Mouse (Mus musculus): ENCODE data around the gene Anks1b. TPM values are rescaled to one million over a fixed set of nuclear protein-coding genes. Genes with fewer than 3 reads are reported as not detected.

Gene Anks1b
- polyA plus RNA-seq, 1 experiment from 2014 or later = 1.9 TPM

- 87% methylated on average over 4 of the region's 4 CpGs for WGBS
- H3K27me3 ChIP-seq (replicated peaks; ENCODE audit: control insufficient read depth, insufficient read depth, low read length) = no peaks in the 10 kb centered on the region
- no peak overlapping the region for H3K27ac ChIP-seq (ENCODE audit: low read depth, low read length)
- no peak overlapping the region for H3K4me3 ChIP-seq (ENCODE audit: low read depth, low read length)
- no peak for ATAC-seq
- H3K36me3 ChIP-seq (ENCODE audit: control insufficient read depth, insufficient read depth) = no peaks in the 10 kb centered on the region
- no peak overlapping the region for H3K4me2 ChIP-seq (replicated peaks; ENCODE audit: low read depth)
- no peaks in the 10 kb centered on the region for H3K9me3 ChIP-seq (ENCODE audit: control insufficient read depth)
- H3K4me1 ChIP-seq (replicated peaks; ENCODE audit: control insufficient read depth, insufficient read depth, low read length) = no peaks in the 10 kb centered on the region
- no peak overlapping the region for H3K9ac ChIP-seq (ENCODE audit: low read depth, low read length)
- TF ChIP-seq CTCF (IDR thresholded peaks at IDR 0.05; ENCODE audit: low read depth) = no peak
Observed at GRCm38 (mm10) chr10:90494981-90495516, 621.7 kb downstream of the Anks1b start.

GRCm38 (mm10) chr10:90507561-90507960 lies 634.3 kb downstream of the Anks1b start:
- WGBS = 51% methylated on average over 1 of the region's 1 CpGs
- no peak for ATAC-seq
- no peaks in the 10 kb centered on the region for H3K9me3 ChIP-seq (ENCODE audit: control insufficient read depth)
- H3K27me3 ChIP-seq (replicated peaks; ENCODE audit: control insufficient read depth, insufficient read depth, low read length) = no peaks in the 10 kb centered on the region
- no peaks in the 10 kb centered on the region for H3K36me3 ChIP-seq (ENCODE audit: control insufficient read depth, insufficient read depth)
- no peak overlapping the region for H3K4me3 ChIP-seq (ENCODE audit: low read depth, low read length)
- no peak overlapping the region for H3K9ac ChIP-seq (ENCODE audit: low read depth, low read length)
- no peaks in the 10 kb centered on the region for H3K4me1 ChIP-seq (replicated peaks; ENCODE audit: control insufficient read depth, insufficient read depth, low read length)
- no peak overlapping the region for H3K4me2 ChIP-seq (replicated peaks; ENCODE audit: low read depth)
- no peak overlapping the region for H3K27ac ChIP-seq (ENCODE audit: low read depth, low read length)
- no peak for TF ChIP-seq CTCF (IDR thresholded peaks at IDR 0.05; ENCODE audit: low read depth)

- Histone ChIP-seq H3K9ac (ENCODE audit: low read depth, low read length) (no peak overlapping the region), H3K27ac (ENCODE audit: low read depth, low read length) (no peak overlapping the region), H3K27me3 (replicated peaks; ENCODE audit: control insufficient read depth, insufficient read depth, low read length) (no peaks in the 10 kb centered on the region), H3K4me3 (ENCODE audit: low read depth, low read length) (no peak overlapping the region), H3K4me2 (replicated peaks; ENCODE audit: low read depth) (no peak overlapping the region), H3K9me3 (ENCODE audit: control insufficient read depth) (no peaks in the 10 kb centered on the region), H3K4me1 (replicated peaks; ENCODE audit: control insufficient read depth, insufficient read depth, low read length) (no peaks in the 10 kb centered on the region), H3K36me3 (ENCODE audit: control insufficient read depth, insufficient read depth) (no peaks in the 10 kb centered on the region)
- WGBS = 88% methylated on average over 9 of the region's 9 CpGs
- ATAC-seq = no peak
- TF ChIP-seq CTCF (IDR thresholded peaks at IDR 0.05; ENCODE audit: low read depth) = no peak
Observed at GRCm38 (mm10) chr10:90512801-90513200, 639.5 kb downstream of the Anks1b start.

- Histone ChIP-seq H3K4me1 (replicated peaks; ENCODE audit: control insufficient read depth, insufficient read depth, low read length) (no peaks in the 10 kb centered on the region), H3K4me2 (replicated peaks; ENCODE audit: low read depth) (no peak overlapping the region), H3K27me3 (replicated peaks; ENCODE audit: control insufficient read depth, insufficient read depth, low read length) (no peaks in the 10 kb centered on the region), H3K4me3 (ENCODE audit: low read depth, low read length) (no peak overlapping the region), H3K27ac (ENCODE audit: low read depth, low read length) (no peak overlapping the region), H3K9ac (ENCODE audit: low read depth, low read length) (no peak overlapping the region), H3K9me3 (ENCODE audit: control insufficient read depth) (no peaks in the 10 kb centered on the region), H3K36me3 (ENCODE audit: control insufficient read depth, insufficient read depth) (no peaks in the 10 kb centered on the region)
- TF ChIP-seq CTCF (IDR thresholded peaks at IDR 0.05; ENCODE audit: low read depth) = no peak
- no peak for ATAC-seq
- WGBS = 71% methylated on average over 1 of the region's 1 CpGs
Observed at GRCm38 (mm10) chr10:90531813-90532212, 658.5 kb downstream of the Anks1b start.

- Histone ChIP-seq H3K9ac (ENCODE audit: low read depth, low read length) (no peak overlapping the region), H3K4me3 (ENCODE audit: low read depth, low read length) (no peak overlapping the region), H3K27me3 (replicated peaks; ENCODE audit: control insufficient read depth, insufficient read depth, low read length) (no peaks in the 10 kb centered on the region), H3K4me2 (replicated peaks; ENCODE audit: low read depth) (no peak overlapping the region), H3K9me3 (ENCODE audit: control insufficient read depth) (no peaks in the 10 kb centered on the region), H3K4me1 (replicated peaks; ENCODE audit: control insufficient read depth, insufficient read depth, low read length) (no peaks in the 10 kb centered on the region), H3K27ac (ENCODE audit: low read depth, low read length) (no peak overlapping the region), H3K36me3 (ENCODE audit: control insufficient read depth, insufficient read depth) (no peaks in the 10 kb centered on the region)
- 92% methylated on average over 2 of the region's 2 CpGs for WGBS
- TF ChIP-seq CTCF (IDR thresholded peaks at IDR 0.05; ENCODE audit: low read depth) = no peak
- no peak for ATAC-seq
Observed at GRCm38 (mm10) chr10:90535370-90535769, 662.1 kb downstream of the Anks1b start.

- Histone ChIP-seq H3K9me3 (ENCODE audit: control insufficient read depth) (no peaks in the 10 kb centered on the region), H3K4me2 (replicated peaks; ENCODE audit: low read depth) (no peak overlapping the region), H3K36me3 (ENCODE audit: control insufficient read depth, insufficient read depth) (no peaks in the 10 kb centered on the region), H3K27ac (ENCODE audit: low read depth, low read length) (no peak overlapping the region), H3K4me1 (replicated peaks; ENCODE audit: control insufficient read depth, insufficient read depth, low read length) (no peaks in the 10 kb centered on the region), H3K9ac (ENCODE audit: low read depth, low read length) (no peak overlapping the region), H3K4me3 (ENCODE audit: low read depth, low read length) (no peak overlapping the region), H3K27me3 (replicated peaks; ENCODE audit: control insufficient read depth, insufficient read depth, low read length) (no peaks in the 10 kb centered on the region)
- no peak for TF ChIP-seq CTCF (IDR thresholded peaks at IDR 0.05; ENCODE audit: low read depth)
- no peak for ATAC-seq
- WGBS = 56% methylated on average over 3 of the region's 3 CpGs
Observed at GRCm38 (mm10) chr10:90546635-90547034, 673.3 kb downstream of the Anks1b start.

- Histone ChIP-seq H3K4me3 (ENCODE audit: low read depth, low read length) (no peak overlapping the region), H3K9ac (ENCODE audit: low read depth, low read length) (no peak overlapping the region), H3K36me3 (ENCODE audit: control insufficient read depth, insufficient read depth) (no peaks in the 10 kb centered on the region), H3K4me2 (replicated peaks; ENCODE audit: low read depth) (no peak overlapping the region), H3K27ac (ENCODE audit: low read depth, low read length) (no peak overlapping the region), H3K27me3 (replicated peaks; ENCODE audit: control insufficient read depth, insufficient read depth, low read length) (no peaks in the 10 kb centered on the region), H3K9me3 (ENCODE audit: control insufficient read depth) (no peaks in the 10 kb centered on the region), H3K4me1 (replicated peaks; ENCODE audit: control insufficient read depth, insufficient read depth, low read length) (no peaks in the 10 kb centered on the region)
- 76% methylated on average over 7 of the region's 7 CpGs for WGBS
- ATAC-seq = no peak
- TF ChIP-seq CTCF (IDR thresholded peaks at IDR 0.05; ENCODE audit: low read depth) = no peak
Observed at GRCm38 (mm10) chr10:90562906-90563305, 689.6 kb downstream of the Anks1b start.

All from intestine, postnatal 0 days (tissue).